Mouse (Mus musculus) frontal cortex, adult (tissue): Measurements from ENCODE around the gene Gm8660.
"Not testable (repeated sequence)": the region's sequence is repeated elsewhere in the genome, so short reads cannot be mapped to it uniquely, and the experiment has no call there.

Experiments used
- ATAC-seq: cut with Nextera tagmentation; 2 replicates; pipeline ENCODE4 v1.9.2; 2017; ENCODE audit warnings: mild to moderate bottlenecking, moderate library complexity, mixed read lengths; ENCODE audit not compliant: low TSS enrichment

The Gm8660 gene

GRCm38 (mm10) chr7:22370939-22371338, at the start of gene Gm8660:
Gm8660 (minus strand) TSS chr7:22371039.
- not testable (repeated sequence) for ATAC-seq

GRCm38 (mm10) chr7:22413283-22413682, 42.4 kb upstream of the Gm8660 start, which contains the start of gene Vmn1r148:
Vmn1r148 (plus strand) TSS chr7:22413583.
- ATAC-seq: not testable (repeated sequence)

DNA sequence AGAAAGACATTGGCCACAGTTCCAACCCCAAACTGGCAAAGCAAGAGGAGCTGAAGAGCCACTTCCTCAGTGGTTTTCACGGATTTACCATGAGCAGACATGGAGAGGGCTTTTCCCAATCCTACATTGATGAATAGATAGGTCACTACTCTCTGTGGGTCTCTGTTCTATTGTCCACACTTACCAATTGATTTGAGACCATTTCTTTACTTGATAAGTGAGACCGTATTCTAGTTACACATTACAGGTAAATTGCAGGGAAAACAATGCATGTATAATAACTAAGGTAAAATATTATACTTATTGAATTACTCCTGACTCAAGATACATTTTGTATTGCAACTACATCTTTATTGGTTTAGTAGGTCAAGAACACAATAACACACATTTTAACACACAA, 41.2 kb downstream of the Gm8660 start, which contains the start of gene Gm4187:
Gene Gm4187, minus strand, starts transcription at position 101 of the 400 bp plus-strand sequence.
- not testable (repeated sequence) for ATAC-seq
